In genomic region chr3:149358570-149359193, GRCm38 (mm10) we compare ENCODE assay signal across 13 mouse cellular contexts.
DNase-seq lines count a peak whose midpoint lies in the region; ATAC-seq and TF ChIP-seq lines count a peak whose summit lies in the region.
"Had no signal": no experiment of that assay in that cellular context is flagged by ENCODE, and none has a peak within 500 bp of the region (broad histone marks: within the 10 kb centered on the region; RNA-seq: fewer than 3 reads in every experiment).

No protein-coding gene starts in this region.

- TF ChIP-seq CTCF in lung, adult 2 months (IDR thresholded peaks at IDR 0.05; ENCODE audit: insufficient read depth, low read length) = no peak

- 46% methylated on average over 6 of the region's 6 CpGs for WGBS in heart, embryonic 15.5 days
- WGBS in forebrain, embryonic 12.5 days = 17% methylated on average over 6 of the region's 6 CpGs
- WGBS in lung, adult 2 months = 22% methylated on average over 6 of the region's 6 CpGs
- WGBS in neural tube, embryonic 12.5 days = 26% methylated on average over 6 of the region's 6 CpGs

- no peak for DNase-seq in heart, adult 9 months (ENCODE audit: low spot score in 2 of 2)
- no peak for DNase-seq in lung, adult 2 months
- no peak for DNase-seq in gastrocnemius, adult 8-10 months (ENCODE audit: low spot score in 2 of 2)
- no peak for DNase-seq in thymus, postnatal 4 days
- no peak for DNase-seq in cerebellum, postnatal 25 days
- DNase-seq: B cell, adult 2 months; gastrocnemius, postnatal 36 days; kidney, adult 9 months had no signal

- H3K27ac ChIP-seq in heart, embryonic 15.5 days = peak overlapping the region; percentile 29; the same call in 1 of the 2 replicates
- peak overlapping the region; percentile 42; the same call in 1 of the 2 replicates for H3K27ac ChIP-seq in forebrain, embryonic 12.5 days
- 0 out of 2 replicates have a peak overlapping the region, but pooled peaks have one; percentile 20 for H3K27ac ChIP-seq in neural tube, embryonic 12.5 days
- H3K27ac ChIP-seq: liver, embryonic 12.5 days had no signal

- no peak overlapping the region for H3K4me2 ChIP-seq in heart, embryonic 15.5 days
- H3K4me2 ChIP-seq in forebrain, embryonic 12.5 days = peak overlapping the region; percentile 34
- peak overlapping the region; percentile 39 for H3K4me2 ChIP-seq in neural tube, embryonic 12.5 days (replicated peaks)
- H3K4me2 ChIP-seq: liver, embryonic 12.5 days had no signal

- no peaks in the 10 kb centered on the region for H3K9me3 ChIP-seq in heart, embryonic 15.5 days (replicated peaks)
- no peaks in the 10 kb centered on the region for H3K9me3 ChIP-seq in forebrain, embryonic 12.5 days
- no peaks in the 10 kb centered on the region for H3K9me3 ChIP-seq in neural tube, embryonic 12.5 days
- H3K9me3 ChIP-seq: liver, embryonic 12.5 days had no signal

- no peak for ATAC-seq in heart, embryonic 15.5 days (replicated peaks; ENCODE audit: insufficient number of reproducible peaks, insufficient read depth, low FRiP score, low read depth)
- ATAC-seq in forebrain, embryonic 12.5 days (ENCODE audit: low FRiP score) = peak; percentile 71
- ATAC-seq in neural tube, embryonic 12.5 days (ENCODE audit: low FRiP score, low read depth) = peak; percentile 79
- ATAC-seq: liver, embryonic 12.5 days; Patski had no signal

- no peak overlapping the region for H3K9ac ChIP-seq in heart, embryonic 15.5 days
- no peak overlapping the region for H3K9ac ChIP-seq in forebrain, embryonic 12.5 days
- H3K9ac ChIP-seq in neural tube, embryonic 12.5 days = no peak overlapping the region
- H3K9ac ChIP-seq: liver, embryonic 12.5 days had no signal

- TF ChIP-seq POLR2A in lung, adult 2 months (IDR thresholded peaks at IDR 0.05; ENCODE audit: borderline replicate concordance, extremely low read depth, low read depth, low read length) = peak; percentile 33; the same call in 1 of the 2 replicates

- H3K36me3 ChIP-seq in heart, embryonic 15.5 days = no peaks in the 10 kb centered on the region
- H3K36me3 ChIP-seq in forebrain, embryonic 12.5 days (replicated peaks) = no peaks in the 10 kb centered on the region
- no peaks in the 10 kb centered on the region for H3K36me3 ChIP-seq in neural tube, embryonic 12.5 days
- H3K36me3 ChIP-seq: liver, embryonic 12.5 days had no signal

- no peak overlapping the region for H3K4me3 ChIP-seq in heart, embryonic 15.5 days
- H3K4me3 ChIP-seq in forebrain, embryonic 12.5 days (replicated peaks) = no peak overlapping the region
- no peak overlapping the region for H3K4me3 ChIP-seq in lung, adult 2 months (replicated peaks; ENCODE audit: extremely low read depth, low read depth, low read length)
- no peak overlapping the region for H3K4me3 ChIP-seq in neural tube, embryonic 12.5 days
- H3K4me3 ChIP-seq: liver, embryonic 12.5 days had no signal

- H3K27me3 ChIP-seq in heart, embryonic 15.5 days = no peaks in the 10 kb centered on the region
- H3K27me3 ChIP-seq in forebrain, embryonic 12.5 days = no peaks in the 10 kb centered on the region
- H3K27me3 ChIP-seq in neural tube, embryonic 12.5 days (replicated peaks) = no peaks in the 10 kb centered on the region
- H3K27me3 ChIP-seq: liver, embryonic 12.5 days; Patski had no signal

- H3K4me1 ChIP-seq in heart, embryonic 15.5 days (replicated peaks) = peaks cover 22% of the 10 kb centered on the region
- H3K4me1 ChIP-seq in forebrain, embryonic 12.5 days = peaks cover 26% of the 10 kb centered on the region
- H3K4me1 ChIP-seq in lung, adult 2 months (ENCODE audit: control insufficient read depth, insufficient read depth, low read length) = peaks cover 2% of the 10 kb centered on the region; the same call in 1 of the 2 replicates
- H3K4me1 ChIP-seq in neural tube, embryonic 12.5 days = peaks cover 15% of the 10 kb centered on the region
- H3K4me1 ChIP-seq: liver, embryonic 12.5 days had no signal
